Mouse (Mus musculus) liver, embryonic 14.5 days (tissue): ENCODE measurements around the gene Lonp2. TPM values are rescaled to one million over a fixed set of nuclear protein-coding genes. Genes with fewer than 3 reads are reported as not detected.

Experiments
- ATAC-seq: fragments of 200-750 bp; cut with Nextera tagmentation; 2 replicates; pipeline ENCODE4 v1.8.0; 2017; ENCODE audit warnings: moderate number of reproducible peaks, mild to moderate bottlenecking, moderate library complexity; ENCODE audit not compliant: insufficient read depth
- DNase-seq, 3 experiments: peaks; one replicate each; pipeline ENCODE4 v3.0.0-alpha.2; 2012 to 2013; ENCODE audit warnings: low read depth in 3 of 3, low spot score in 3 of 3
- H3K27ac ChIP-seq: fragments of 300-500 bp; sonication (generic); 2 replicates; pipeline ENCODE4 v1.5.1; 2014; ENCODE audit warnings: moderate library complexity, mild to moderate bottlenecking, control low read depth, inconsistent platforms
- H3K27me3 ChIP-seq: fragments of 300-500 bp; sonication (generic); 2 replicates; pipeline ENCODE4 v1.6.1; 2014; ENCODE audit warnings: mild to moderate bottlenecking, low read length, moderate library complexity; ENCODE audit not compliant: control insufficient read depth, insufficient read depth
- H3K36me3 ChIP-seq: fragments of 300-500 bp; sonication (generic); replicated peaks from 2 replicates; pipeline ENCODE4 v1.6.1; 2014; ENCODE audit warnings: low read depth; ENCODE audit not compliant: control insufficient read depth, insufficient read depth
- H3K4me1 ChIP-seq, 2 experiments: fragments of 200-500 bp in 1 of 2; fragments of 300-500 bp in 1 of 2; sonication (generic) in 1 of 2; replicated peaks; 2 replicates each; pipeline ENCODE4 v1.6.1; 2012 to 2014; ENCODE audit warnings: antibody characterized with exemption in 1 of 2, inconsistent platforms in 1 of 2, low read length in 1 of 2; ENCODE audit not compliant: control insufficient read depth in 2 of 2, insufficient read depth in 2 of 2
- H3K4me2 ChIP-seq: fragments of 300-500 bp; sonication (generic); 2 replicates; pipeline ENCODE4 v1.6.1; 2014; ENCODE audit warnings: low read depth, mild to moderate bottlenecking, control low read depth, moderate library complexity
- H3K4me3 ChIP-seq, 2 experiments: fragments of 200-500 bp in 1 of 2; fragments of 300-500 bp in 1 of 2; sonication (generic) in 1 of 2; 2 replicates each; pipeline ENCODE4 v1.5.1; 2012 to 2014; ENCODE audit warnings: low read depth in 2 of 2, low read length in 2 of 2, mild to moderate bottlenecking in 2 of 2, control low read depth in 1 of 2, inconsistent platforms in 1 of 2, moderate library complexity in 1 of 2; ENCODE audit not compliant: insufficient read depth in 1 of 2
- H3K9ac ChIP-seq: fragments of 300-500 bp; sonication (generic); replicated peaks from 2 replicates; pipeline ENCODE4 v1.6.1; 2014; ENCODE audit warnings: mild to moderate bottlenecking, control low read depth, moderate library complexity
- H3K9me3 ChIP-seq: fragments of 300-500 bp; sonication (generic); 2 replicates; pipeline ENCODE4 v1.6.1; 2016; ENCODE audit warnings: low read length, mixed read lengths; ENCODE audit not compliant: control insufficient read depth
- CTCF ChIP-seq: IDR thresholded peaks from 2 replicates; pipeline ENCODE4 v1.5.1; 2016; ENCODE audit warnings: antibody characterized with exemption, low read depth, control low read depth
- EP300 ChIP-seq: IDR thresholded peaks from 2 replicates; pipeline ENCODE4 v1.6.1; 2016; ENCODE audit warnings: antibody characterized with exemption, low read depth
- WGBS: fragments of 180-500 bp; shearing (Covaris S2); extraction: QIAGEN DNeasy Blood & Tissue Kit; methylation state at CpG from one replicate; pipeline ENCODE4 v1.1.7; 2014; ENCODE audit not compliant: insufficient replicate concordance; 5-methylcytosine and 5-hydroxymethylcytosine counted together
- polyA plus RNA-seq, 2 experiments: library from polyadenylated mRNA; depleted of rRNA in 1 of 2; stranded (reverse) in 1 of 2; unstranded in 1 of 2; fragments of >200 nt; fragmentation: Nextera tagmentation in 1 of 2; extraction: Ambion mirVana in 1 of 2; gene quantifications; 2 replicates each; pipeline versions ENCODE4 v1.2.1 to v1.2.3; 2012 to 2014

Gene Lonp2
- polyA plus RNA-seq, 2 experiments: 16.6 to 34.2 TPM

GRCm38 (mm10) chr8:86698811-86699421 is 75.1 kb downstream of the Lonp2 start:
- DNase-seq: no peak
- ATAC-seq: no peak
- TF ChIP-seq CTCF (no peak), EP300 (no peak)
- Histone ChIP-seq H3K4me2 (no peak overlapping the region), H3K9me3 (no peaks in the 10 kb centered on the region), H3K36me3 (no peaks in the 10 kb centered on the region), H3K4me1 (peaks cover 10 to 13% of the 10 kb centered on the region in 2 experiments), H3K9ac (no peak overlapping the region), H3K27ac (no peak overlapping the region), H3K4me3 (no peak overlapping the region), H3K27me3 (no peaks in the 10 kb centered on the region)
- 89% methylated on average over 1 of the region's 1 CpGs for WGBS

- TF ChIP-seq EP300 (no peak), CTCF (no peak)
- no peak for ATAC-seq
- H3K27me3 ChIP-seq: no peaks in the 10 kb centered on the region
- no peaks in the 10 kb centered on the region for H3K36me3 ChIP-seq
- H3K4me2 ChIP-seq: no peak overlapping the region
- H3K27ac ChIP-seq: no peak overlapping the region
- peaks cover 10% of the 10 kb centered on the region in 2 experiments for H3K4me1 ChIP-seq
- WGBS: 68% methylated on average over 12 of the region's 12 CpGs
- H3K4me3 ChIP-seq: no peak overlapping the region
- no peaks in the 10 kb centered on the region for H3K9me3 ChIP-seq
- H3K9ac ChIP-seq: no peak overlapping the region
- DNase-seq: no peak
These were observed 75.6 kb downstream of the Lonp2 start for GRCm38 (mm10) chr8:86699471-86699870.

GRCm38 (mm10) chr8:86702453-86702852 is 78.6 kb downstream of the Lonp2 start:
- TF ChIP-seq CTCF (no peak), EP300 (peak; percentile 73)

GRCm38 (mm10) chr8:86705317-86705716 is 81.5 kb downstream of the Lonp2 start:
- 71% methylated on average over 3 of the region's 3 CpGs for WGBS
- TF ChIP-seq CTCF: no peak
- H3K4me3 ChIP-seq: no peak overlapping the region
- ATAC-seq (no peak), DNase-seq (no peak)
- no peaks in the 10 kb centered on the region for H3K9me3 ChIP-seq
- no peaks in the 10 kb centered on the region; the same call in 1 of the 2 replicates for H3K36me3 ChIP-seq
- H3K9ac ChIP-seq: no peak overlapping the region
- no peak overlapping the region for H3K27ac ChIP-seq
- H3K4me1 ChIP-seq: peaks cover 35 to 39% of the 10 kb centered on the region in 2 experiments
- H3K4me2 ChIP-seq: no peak overlapping the region
- H3K27me3 ChIP-seq: no peaks in the 10 kb centered on the region

More at GRCm38 (mm10) chr8:86702453-86702852, 78.6 kb downstream of the Lonp2 start:
- Histone ChIP-seq H3K9ac (no peak overlapping the region), H3K4me1 (peaks cover 21 to 22% of the 10 kb centered on the region in 2 experiments), H3K4me2 (no peak overlapping the region), H3K9me3 (no peaks in the 10 kb centered on the region), H3K27me3 (no peaks in the 10 kb centered on the region), H3K27ac (no peak overlapping the region), H3K4me3 (no peak overlapping the region), H3K36me3 (no peaks in the 10 kb centered on the region)
- ATAC-seq: peak; percentile 69
- 39% methylated on average over 3 of the region's 3 CpGs for WGBS
- DNase-seq: peak in 2 of 3 experiments; percentile 11 to 26

- Histone ChIP-seq H3K4me3 (no peak overlapping the region), H3K4me1 (peaks cover 35 to 39% of the 10 kb centered on the region in 2 experiments), H3K4me2 (no peak overlapping the region), H3K27ac (no peak overlapping the region), H3K36me3 (no peaks in the 10 kb centered on the region; the same call in 1 of the 2 replicates), H3K9ac (no peak overlapping the region), H3K9me3 (no peaks in the 10 kb centered on the region), H3K27me3 (no peaks in the 10 kb centered on the region)
- no peak for DNase-seq
- 46% methylated on average over 5 of the region's 5 CpGs for WGBS
- no peak for TF ChIP-seq EP300
- TF ChIP-seq CTCF: no peak
- ATAC-seq: no peak
These were observed 82.9 kb downstream of the Lonp2 start for GRCm38 (mm10) chr8:86706756-86707155.
